8 mouse cellular contexts compared by ENCODE assay signal in the genomic region with DNA sequence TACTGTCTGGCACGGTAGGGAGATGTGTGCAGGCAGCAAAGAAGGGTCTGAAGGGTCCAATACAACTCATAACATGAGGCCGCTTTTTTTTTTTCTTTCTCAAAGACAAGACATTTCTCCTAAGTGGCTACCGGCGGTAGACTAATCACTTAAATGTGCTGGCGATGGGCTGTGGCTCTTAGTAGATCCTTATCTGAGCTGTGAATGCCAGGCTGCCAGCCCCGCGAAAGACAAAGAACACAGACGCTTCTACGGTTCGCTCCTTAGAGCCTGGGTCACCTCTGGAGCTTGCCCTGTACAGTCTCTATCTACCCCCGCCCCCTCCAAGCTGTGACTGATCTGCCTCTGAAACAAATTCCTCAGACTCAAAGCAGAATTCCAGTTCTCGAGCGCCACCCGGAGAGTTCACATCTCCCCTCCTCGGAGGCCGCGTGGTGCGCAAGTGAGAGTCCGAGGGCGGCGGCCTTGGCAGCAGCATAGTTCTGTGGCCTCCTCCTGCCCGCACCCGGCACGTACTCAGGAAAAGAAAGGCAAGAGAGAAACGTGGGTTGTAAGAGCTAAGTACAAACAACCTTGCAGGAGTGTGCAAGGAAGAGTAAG. TPM values are rescaled to one million over a fixed set of nuclear protein-coding genes. Genes with fewer than 3 reads are reported as not detected.
DNase-seq lines count a peak whose midpoint lies in the region; ATAC-seq and TF ChIP-seq lines count a peak whose summit lies in the region.

No protein-coding gene starts in this region.

- 0 out of 2 replicates have a peak, but pooled peaks have one; percentile 4 for TF ChIP-seq EP300 in heart, postnatal 0 days (IDR thresholded peaks at IDR 0.05; ENCODE audit: low read depth)

- no peak overlapping the region for H3K4me3 ChIP-seq in embryonic fibroblast, embryonic 13.5 days (ENCODE audit: insufficient read depth, low read length)
- peak overlapping the region; percentile 43; the same call in 1 of the 2 replicates for H3K4me3 ChIP-seq in heart, postnatal 0 days (ENCODE audit: low read depth, low read length)
- H3K4me3 ChIP-seq in midbrain, embryonic 10.5 days = peak overlapping the region; percentile 60

- H3K27ac ChIP-seq in embryonic fibroblast, embryonic 13.5 days (ENCODE audit: insufficient read depth, low read length) = peak overlapping the region; percentile 92
- peak overlapping the region; percentile 90 for H3K27ac ChIP-seq in heart, postnatal 0 days (ENCODE audit: low read depth)
- H3K27ac ChIP-seq in midbrain, embryonic 10.5 days (replicated peaks) = peak overlapping the region; percentile 55; the same call in 1 of the 2 replicates

- no peaks in the 10 kb centered on the region for H3K36me3 ChIP-seq in heart, postnatal 0 days (replicated peaks; ENCODE audit: control insufficient read depth, insufficient read depth, low read length)
- no peaks in the 10 kb centered on the region for H3K36me3 ChIP-seq in midbrain, embryonic 10.5 days

- peak overlapping the region; percentile 83 for H3K4me2 ChIP-seq in heart, postnatal 0 days (ENCODE audit: low read depth, low read length)

- peak; percentile 45 for DNase-seq in testis, postnatal 10 days (ENCODE audit: low spot score)
- no peak for DNase-seq in testis, postnatal 14 days (ENCODE audit: low spot score)
- DNase-seq in heart, postnatal 0 days (ENCODE audit: low spot score) = peak; percentile 68
- peak; percentile 67 to 73 for DNase-seq in kidney, postnatal 36 days
- DNase-seq in midbrain, embryonic 10.5 days (ENCODE audit: low spot score) = peak; percentile 57
- DNase-seq in thymus, postnatal 25 days = peak; percentile 38
- no peak for DNase-seq in layer of hippocampus, postnatal 10 days (ENCODE audit: low spot score in 2 of 2)

- no peak overlapping the region for H3K9ac ChIP-seq in heart, postnatal 0 days (replicated peaks; ENCODE audit: low read depth, low read length)

- H3K4me1 ChIP-seq in embryonic fibroblast, embryonic 13.5 days (ENCODE audit: control insufficient read depth, insufficient read depth, low read length) = peaks cover 2% of the 10 kb centered on the region; the same call in 1 of the 2 replicates
- H3K4me1 ChIP-seq in heart, postnatal 0 days (ENCODE audit: control insufficient read depth, insufficient read depth) = 0 out of 2 replicates have a peak, but pooled peaks cover 9% of the 10 kb centered on the region
- peaks cover 77% of the 10 kb centered on the region for H3K4me1 ChIP-seq in midbrain, embryonic 10.5 days

- TF ChIP-seq CTCF in embryonic fibroblast, embryonic 13.5 days (IDR thresholded peaks at IDR 0.05; ENCODE audit: borderline replicate concordance, insufficient read depth, low read length) = no peak
- no peak for TF ChIP-seq CTCF in heart, postnatal 0 days (IDR thresholded peaks at IDR 0.05; ENCODE audit: low read depth)

- no peaks in the 10 kb centered on the region for H3K9me3 ChIP-seq in heart, postnatal 0 days (replicated peaks; ENCODE audit: control insufficient read depth, low read length)
- no peaks in the 10 kb centered on the region for H3K9me3 ChIP-seq in midbrain, embryonic 10.5 days (replicated peaks)

- H3K27me3 ChIP-seq in heart, postnatal 0 days (ENCODE audit: control insufficient read depth, insufficient read depth, low read length) = no peaks in the 10 kb centered on the region
- peaks cover 93% of the 10 kb centered on the region for H3K27me3 ChIP-seq in midbrain, embryonic 10.5 days (ENCODE audit: low read depth, poor library complexity, severe bottlenecking)

- peak; percentile 28 for ATAC-seq in heart, postnatal 0 days (ENCODE audit: insufficient read depth, low read depth)

- TF ChIP-seq POLR2A in embryonic fibroblast, embryonic 13.5 days (IDR thresholded peaks at IDR 0.05; ENCODE audit: low read depth, low read length) = no peak

- WGBS in heart, postnatal 0 days = 7% methylated on average over 23 of the region's 25 CpGs
- 5% methylated on average over 25 of the region's 25 CpGs for WGBS in midbrain, embryonic 10.5 days

RNA-seq across cellular contexts. Expression of gene Bcor, which starts 2.7 kb away (rescaled TPM):
- 20.8 and 21.9 TPM in 2 replicates for polyA plus RNA-seq in embryonic fibroblast, embryonic 13.5 days (2011; ENCODE audit: insufficient read length, low read depth, missing spikeins)
- 25.7 and 35.5 TPM in 2 replicates for total RNA-seq in heart, postnatal 0 days (2014; rRNA removed; ENCODE audit: low replicate concordance)
- polyA plus RNA-seq in heart, postnatal 0 days (2015; fragmentation: Nextera tagmentation; extraction: Ambion mirVana) = 8.9 and 10.1 TPM in 2 replicates
- 17.9 and 22.4 TPM in 2 replicates for polyA plus RNA-seq in midbrain, embryonic 10.5 days (2016; fragmentation: Nextera tagmentation; extraction: Ambion mirVana)
- total RNA-seq in layer of hippocampus, postnatal 10 days (2021) = 10 to 100 TPM; 18.2 to 18.5 TPM

Comparison
In these comparisons a context has a peak if more than half of its experiments do, and no peak if none do; other contexts are left out.
1. DNase-seq: peak in testis, postnatal 10 days (single experiment), heart, postnatal 0 days (single experiment), kidney, postnatal 36 days (2 of 2), midbrain, embryonic 10.5 days (single experiment) and thymus, postnatal 25 days (single experiment); none in testis, postnatal 14 days (single experiment) and layer of hippocampus, postnatal 10 days (0 of 2).
2. Peak in every context shown above with its lines, with median percentiles within 50 percentile points of each other: H3K27ac ChIP-seq.